Mouse (Mus musculus) liver, embryonic 13.5 days (tissue): ENCODE data around the gene Ptpdc1. TPM values are rescaled to one million over a fixed set of nuclear protein-coding genes. Genes with fewer than 3 reads are reported as not detected.
A peak's percentile ranks its signal among the peaks of the same experiment; 100 is the strongest.

Experiments
- microRNA counts: library from miRNA; unstranded; fragments of <30 nt; microRNA quantifications from one replicate; lab custom pipeline; 2016
- microRNA-seq: library from miRNA; unstranded; fragments of <30 nt; microRNA quantifications from one replicate; pipeline ENCODE4, GENCODE M21; 2016
- polyA plus RNA-seq: library from polyadenylated mRNA; unstranded; fragments of >200 nt; fragmentation: Nextera tagmentation; extraction: Ambion mirVana; gene quantifications from 2 replicates; pipeline ENCODE4 v1.2.1, GENCODE M21; 2015

Gene Ptpdc1
- polyA plus RNA-seq, 1 experiment from 2014 or later = 0.53 TPM

MicroRNAs encoded within 50 kb of the gene (microRNA counts, 519-probe panel; counts per million panel counts)
- microRNA mmu-let-7a (lab: Ali Mortazavi, UCI) (7,582 counts per million, percentile 94 among the panel's probes with 10 or more counts), microRNA mmu-let-7d (lab: Ali Mortazavi, UCI) (7,010 counts per million, percentile 89 among the panel's probes with 10 or more counts), microRNA mmu-let-7f (lab: Ali Mortazavi, UCI) (6,528 counts per million, percentile 82 among the panel's probes with 10 or more counts)

Small RNA genes within 50 kb of the gene (microRNA-seq; reads per million reads assigned to microRNA genes)
- not detected for gene Gm24111
- gene Mirlet7a-1 = 222 reads per million, percentile 59 among the genes with 10 or more reads in this experiment
- gene Mirlet7d = 6,566 reads per million, percentile 90 among the genes with 10 or more reads in this experiment
- not detected for gene Mirlet7f-1

Other genes starting within 250 kb of the Ptpdc1 start
- gene Zfp169, start 112.2 kb downstream of the Ptpdc1 start, polyA plus RNA-seq = 0.70 and 0.92 TPM in 2 replicates
- 0.43 and 0.67 TPM in 2 replicates for gene A830005F24Rik, start 112.1 kb downstream of the Ptpdc1 start, polyA plus RNA-seq
- gene Barx1, start 37.3 kb upstream of the Ptpdc1 start, polyA plus RNA-seq = 1.1 and 1.2 TPM in 2 replicates
- gene Phf2, start 245.5 kb upstream of the Ptpdc1 start, polyA plus RNA-seq = 2.0 and 2.2 TPM in 2 replicates